Mouse (Mus musculus) A20 (cell line): ENCODE results near the gene Prx.
"Not testable (repeated sequence)": the region's sequence is repeated elsewhere in the genome, so short reads cannot be mapped to it uniquely, and the experiment has no call there.

Experiments
- DNase-seq: peaks from one replicate; pipeline ENCODE4 v3.0.0-alpha.2; 2011; ENCODE audit warnings: low read depth, low spot score

Gene Prx

DNA sequence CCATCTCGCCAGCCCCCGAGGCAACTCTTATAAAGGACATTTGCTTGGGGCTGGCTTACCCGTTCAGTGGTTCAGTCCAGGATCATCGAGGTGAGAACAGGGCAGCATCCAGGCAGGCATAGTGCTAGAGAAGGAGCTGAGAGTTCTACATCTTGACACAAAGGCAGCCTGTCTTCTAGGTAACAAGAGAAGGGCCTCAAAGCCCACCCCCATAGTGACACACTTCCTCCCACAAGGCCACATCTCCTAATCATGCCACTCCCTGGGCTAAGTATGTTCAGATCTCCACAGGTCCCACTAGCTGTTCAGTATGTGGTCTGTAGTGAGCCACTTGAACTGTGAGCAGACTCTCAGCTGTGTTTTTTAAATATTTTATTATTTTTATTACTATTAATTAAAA is 15.3 kb upstream of the Prx start:
- DNase-seq = no peak

DNA sequence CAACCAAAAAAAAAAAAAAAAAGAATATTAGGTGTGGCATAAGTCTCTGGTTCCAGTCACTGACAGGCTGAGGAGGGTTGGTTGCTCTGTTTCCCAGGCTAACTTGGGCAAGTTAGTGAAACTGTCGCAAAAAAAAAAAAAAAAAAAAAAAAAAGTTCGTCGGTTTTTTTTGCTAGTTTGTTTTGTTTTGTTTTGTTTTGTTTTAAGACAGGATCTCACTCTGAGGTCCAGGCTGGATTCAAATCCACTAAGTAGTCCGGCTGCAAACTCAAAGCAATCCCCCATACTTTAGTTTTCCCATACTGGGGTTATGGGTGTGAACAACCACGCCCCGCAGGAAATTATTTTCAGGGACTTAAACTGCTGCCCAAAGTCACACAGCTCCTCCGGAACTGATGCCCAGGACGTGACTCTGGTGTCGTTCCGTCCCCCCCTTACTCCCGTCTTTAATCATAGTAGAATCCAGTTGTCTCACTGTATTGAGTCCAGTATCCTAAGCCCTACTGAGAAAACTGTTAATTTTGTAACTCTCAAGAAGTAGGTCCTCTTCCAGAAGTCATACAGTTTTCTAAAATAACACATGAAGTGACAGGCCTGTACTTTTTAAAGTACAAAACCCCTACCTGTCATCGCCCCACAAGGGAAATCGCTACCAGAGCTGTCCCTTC is 12.9 kb upstream of the Prx start:
- no peak for DNase-seq

GRCm38 (mm10) chr7:27486770-27487697 is 12.1 kb upstream of the Prx start, which contains the start of gene Sertad1:
Gene Sertad1, plus strand, starts transcription at chr7:27486910.
- peak; percentile 100 for DNase-seq

- peak; percentile 74 for DNase-seq
Measured at GRCm38 (mm10) chr7:27487740-27488268, 11.3 kb upstream of the Prx start.

DNA sequence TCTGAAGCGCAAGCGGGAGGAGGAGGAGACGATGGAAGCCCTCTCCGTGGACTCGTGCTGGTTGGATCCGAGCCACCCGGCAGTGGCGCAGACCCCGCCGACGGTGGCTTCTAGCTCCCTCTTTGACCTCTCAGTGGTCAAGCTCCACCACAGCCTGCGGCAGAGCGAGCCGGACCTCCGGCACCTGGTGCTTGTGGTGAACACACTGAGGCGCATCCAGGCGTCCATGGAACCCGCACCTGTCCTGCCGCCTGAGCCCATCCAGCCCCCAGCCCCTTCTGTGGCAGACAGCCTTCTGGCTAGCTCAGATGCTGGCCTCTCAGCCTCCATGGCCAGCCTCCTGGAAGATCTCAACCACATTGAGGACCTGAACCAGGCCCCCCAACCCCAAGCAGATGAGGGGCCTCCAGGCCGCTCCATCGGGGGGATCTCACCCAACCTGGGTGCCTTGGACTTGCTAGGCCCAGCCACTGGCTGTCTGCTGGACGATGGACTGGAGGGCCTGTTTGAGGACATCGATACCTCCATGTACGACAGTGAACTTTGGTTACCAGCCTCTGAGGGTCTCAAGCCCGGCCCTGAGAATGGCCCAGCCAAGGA is 9.8 kb upstream of the Prx start:
- no peak for DNase-seq

GRCm38 (mm10) chr7:27490227-27490542 is 8.9 kb upstream of the Prx start:
- no peak for DNase-seq

GRCm38 (mm10) chr7:27490543-27491329 is 8.4 kb upstream of the Prx start:
- DNase-seq = peak; percentile 89

GRCm38 (mm10) chr7:27491856-27492255 is 7.3 kb upstream of the Prx start:
- no peak for DNase-seq

- DNase-seq = no peak
Measured at GRCm38 (mm10) chr7:27493022-27493421, 6.1 kb upstream of the Prx start.

DNA sequence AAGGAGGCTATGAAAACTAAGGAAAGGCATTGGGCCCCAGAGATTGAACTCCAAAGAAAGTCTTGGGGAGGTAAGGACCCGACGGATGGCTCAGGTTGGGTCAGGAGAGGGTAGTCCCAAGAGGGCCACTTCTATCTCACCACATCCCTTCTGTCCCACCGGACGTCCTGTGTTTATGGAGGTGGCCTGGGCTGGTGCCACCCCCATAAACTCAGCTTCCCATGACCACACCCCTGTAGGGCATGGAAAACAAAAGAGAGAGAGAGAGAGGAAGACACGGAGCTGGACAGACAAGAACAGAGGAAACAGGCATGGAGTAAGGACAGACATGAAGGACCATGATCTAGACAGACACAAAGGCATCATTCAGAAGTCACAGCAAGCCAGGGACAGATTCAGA is 5.7 kb upstream of the Prx start:
- no peak for DNase-seq

- DNase-seq = not testable (repeated sequence)
Measured at GRCm38 (mm10) chr7:27494659-27495367, 4.3 kb upstream of the Prx start.

- no peak for DNase-seq
Measured at GRCm38 (mm10) chr7:27501620-27502019, 2.5 kb downstream of the Prx start.

DNA sequence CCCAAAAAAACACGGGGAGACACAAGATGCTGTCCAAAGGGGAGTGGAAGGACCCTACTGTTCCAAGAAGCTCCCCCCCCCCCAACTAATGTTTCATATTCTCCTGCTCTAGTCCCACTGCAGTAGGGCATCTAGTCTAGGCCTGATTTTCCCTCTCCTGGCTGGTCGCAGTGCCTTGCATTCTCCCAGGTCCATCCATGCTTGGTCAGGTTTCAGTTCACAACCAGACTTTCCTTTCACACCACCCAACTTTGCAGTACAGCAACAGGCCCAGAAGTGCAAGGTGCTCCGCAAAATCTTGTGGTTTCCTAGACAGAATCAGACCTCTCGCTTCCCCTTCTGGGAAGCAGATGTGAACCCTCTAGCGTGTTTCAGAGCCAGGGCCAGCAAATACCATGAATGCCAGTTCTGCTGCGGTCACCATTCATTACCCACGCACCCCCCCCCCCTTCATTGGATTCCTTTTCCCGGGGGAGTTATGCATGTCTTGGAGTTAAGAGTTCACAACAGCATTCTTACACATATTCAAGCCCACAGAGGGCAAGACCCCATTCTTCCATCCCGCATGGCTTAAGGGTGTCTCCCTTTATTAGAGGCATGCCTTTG is 7.7 kb downstream of the Prx start:
- peak; percentile 80 for DNase-seq

DNA sequence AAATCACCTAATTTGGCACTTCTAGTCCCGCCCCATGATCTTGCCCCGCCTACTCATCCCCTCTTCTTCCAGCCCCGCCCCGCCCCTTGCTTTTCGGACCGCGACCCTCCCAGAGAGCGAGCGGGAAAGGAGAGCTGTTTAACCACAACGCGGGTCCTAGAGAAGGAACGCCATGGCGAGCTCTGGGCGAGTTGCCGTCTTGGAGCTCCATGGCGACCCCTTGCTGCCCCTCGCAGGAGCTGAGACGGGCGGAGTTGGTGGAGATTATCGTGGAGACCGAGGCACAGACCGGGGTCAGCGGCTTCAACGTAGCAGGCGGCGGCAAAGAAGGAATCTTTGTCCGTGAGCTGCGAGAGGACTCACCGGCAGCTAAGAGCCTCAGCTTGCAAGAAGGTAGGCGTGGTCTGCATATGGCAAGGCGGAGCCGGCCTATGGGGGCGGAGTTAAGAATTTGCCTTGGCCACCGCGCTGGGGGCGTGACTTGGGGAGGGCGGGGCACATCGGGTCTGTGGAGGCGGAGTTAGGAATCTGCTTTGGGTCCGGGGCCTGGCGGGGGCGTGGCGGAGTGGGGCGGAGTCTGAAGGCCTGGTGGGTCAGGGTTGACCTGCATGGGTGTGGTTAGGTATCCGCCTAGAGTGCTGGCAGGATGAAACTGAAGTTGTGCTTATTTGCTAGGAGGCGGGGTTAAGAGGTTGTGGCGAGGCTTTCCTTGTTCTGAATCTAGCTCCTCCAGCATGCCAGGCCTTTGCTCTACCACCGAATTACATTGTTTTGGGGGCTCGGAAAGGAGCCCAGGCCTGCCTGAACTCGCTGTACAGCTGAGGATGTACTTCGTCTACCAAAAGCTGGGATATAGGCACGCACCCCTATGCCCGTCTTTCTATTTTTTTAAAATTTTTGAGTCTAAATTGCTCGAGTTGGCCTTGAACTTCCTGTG is 8.9 kb downstream of the Prx start:
- peak; percentile 99 for DNase-seq

GRCm38 (mm10) chr7:27508648-27509005 is 9.5 kb downstream of the Prx start:
- peak; percentile 82 for DNase-seq

- DNase-seq = no peak
Measured at GRCm38 (mm10) chr7:27510809-27511208, 11.7 kb downstream of the Prx start.

GRCm38 (mm10) chr7:27514961-27515360 is 15.8 kb downstream of the Prx start:
- DNase-seq = no peak

GRCm38 (mm10) chr7:27518314-27518713 is 19.2 kb downstream of the Prx start:
- no peak for DNase-seq

- peak; percentile 29 for DNase-seq
Measured at GRCm38 (mm10) chr7:27520104-27520503, 21.0 kb downstream of the Prx start.
